Mouse (Mus musculus) retina, postnatal 1 day (tissue): ENCODE data around the gene Drap1.
"Not testable (repeated sequence)": the region's sequence is repeated elsewhere in the genome, so short reads cannot be mapped to it uniquely, and the experiment has no call there.

Experiments used
- DNase-seq: peaks from one replicate; pipeline ENCODE4 v3.0.0-alpha.2; 2012

Drap1 gene

DNA sequence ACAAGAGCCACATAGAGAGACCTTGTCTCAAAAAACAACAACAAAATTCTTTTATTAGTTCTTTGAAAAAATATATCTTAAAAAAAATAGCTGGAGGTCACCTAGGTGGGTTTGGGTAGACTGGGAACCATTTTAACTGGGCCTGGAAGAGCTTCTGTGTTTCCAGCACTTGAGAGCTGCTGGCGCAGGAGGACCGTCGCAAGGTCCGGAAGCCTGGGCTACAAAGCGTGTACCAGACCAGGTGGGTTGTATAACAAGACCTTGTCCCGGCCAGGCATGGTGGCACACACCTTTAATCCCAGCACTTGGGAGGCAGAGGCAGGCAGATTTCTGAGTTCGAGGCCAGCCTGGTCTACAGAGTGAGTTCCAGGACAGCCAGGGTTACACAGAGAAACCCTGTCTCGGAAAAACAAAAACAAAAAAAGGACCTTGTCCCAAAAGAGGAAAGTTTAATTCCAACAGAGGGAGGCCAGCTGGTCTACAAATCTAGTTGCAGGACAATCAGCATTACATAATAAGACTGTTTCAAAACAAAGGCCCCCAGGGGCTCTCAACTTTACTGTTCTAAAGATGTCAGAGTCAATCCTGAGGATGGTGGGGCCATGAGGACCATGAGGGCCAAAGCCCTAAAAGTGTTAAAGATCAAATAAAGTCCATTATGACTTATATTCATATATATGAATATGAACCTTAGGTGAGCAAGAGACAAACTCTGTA is 5.9 kb downstream of the Drap1 start:
- DNase-seq = no peak

DNA sequence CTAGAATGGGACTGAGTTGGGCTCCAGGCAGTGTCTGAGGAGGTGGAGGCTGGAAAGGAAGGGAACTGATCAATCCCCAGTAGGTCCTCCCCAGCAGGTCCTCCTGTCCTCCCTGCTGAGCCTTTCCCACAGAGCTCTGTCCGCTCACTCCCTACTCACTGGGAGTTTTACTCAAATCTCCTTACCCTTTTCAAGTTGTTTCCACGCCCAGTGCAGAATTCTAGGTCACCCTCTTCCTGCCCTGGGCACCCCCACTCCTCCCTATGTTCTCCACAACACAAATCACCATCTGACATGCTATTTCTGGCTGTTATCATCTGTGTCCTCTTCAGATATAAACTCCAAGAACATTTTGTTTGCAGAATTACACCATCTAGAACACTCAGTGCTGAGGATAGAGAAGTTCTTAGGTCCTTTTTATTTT is 10.2 kb downstream of the Drap1 start:
- no peak for DNase-seq

GRCm38 (mm10) chr19:5413840-5414239 is 10.9 kb downstream of the Drap1 start:
- no peak for DNase-seq

GRCm38 (mm10) chr19:5411961-5412360 is 12.8 kb downstream of the Drap1 start:
- DNase-seq = no peak

- no peak for DNase-seq
These were observed 14.1 kb downstream of the Drap1 start for GRCm38 (mm10) chr19:5410641-5411040.

- no peak for DNase-seq
These were observed 15.7 kb downstream of the Drap1 start for GRCm38 (mm10) chr19:5409068-5409467.

DNA sequence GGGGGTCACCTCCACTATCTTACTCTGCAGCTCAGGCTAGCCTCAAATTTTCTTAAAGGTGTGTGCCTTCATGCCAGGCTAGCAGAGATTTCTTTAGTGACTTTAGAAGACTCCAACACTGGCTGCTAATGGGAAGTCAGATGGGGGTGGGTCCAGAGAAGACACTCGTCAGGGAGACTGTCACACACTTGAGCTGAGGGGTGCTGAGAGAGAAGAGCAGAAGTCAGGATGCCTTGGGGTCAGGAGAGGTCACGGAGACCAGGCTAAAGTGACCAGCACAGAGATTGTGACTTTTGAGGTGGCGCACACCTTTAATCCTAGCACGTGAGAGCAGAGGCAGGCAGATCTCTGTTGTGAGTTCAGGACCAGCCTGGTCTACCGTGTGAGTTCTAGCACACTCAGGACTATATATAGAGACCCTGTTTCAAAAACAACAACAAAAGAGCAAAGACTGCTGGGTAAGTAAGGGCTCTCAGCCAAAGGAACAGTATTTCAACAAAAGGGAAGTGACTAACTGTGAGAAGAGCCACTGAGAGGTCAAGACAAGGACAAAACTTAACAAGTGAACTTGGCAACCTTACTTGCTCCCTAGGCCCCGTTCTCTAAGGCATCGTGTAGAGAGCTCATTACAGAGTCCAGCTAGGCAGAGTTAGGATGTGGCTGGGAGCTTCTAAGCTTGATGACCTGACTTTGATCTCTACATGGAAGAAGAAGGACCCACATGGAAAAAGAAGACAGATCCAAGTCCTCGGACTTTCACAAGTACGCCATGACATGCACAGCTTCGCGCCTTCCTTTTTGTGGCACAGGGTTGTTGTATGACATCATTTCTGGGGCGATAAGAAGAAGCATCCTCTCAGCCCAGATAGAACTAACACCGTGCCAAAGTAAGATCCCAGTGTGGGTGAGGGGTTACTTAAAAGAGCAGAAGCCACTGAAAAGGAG is 16.4 kb downstream of the Drap1 start:
- no peak for DNase-seq

- peak; percentile 82 for DNase-seq
These were observed 17.6 kb downstream of the Drap1 start for GRCm38 (mm10) chr19:5407133-5407532.

DNA sequence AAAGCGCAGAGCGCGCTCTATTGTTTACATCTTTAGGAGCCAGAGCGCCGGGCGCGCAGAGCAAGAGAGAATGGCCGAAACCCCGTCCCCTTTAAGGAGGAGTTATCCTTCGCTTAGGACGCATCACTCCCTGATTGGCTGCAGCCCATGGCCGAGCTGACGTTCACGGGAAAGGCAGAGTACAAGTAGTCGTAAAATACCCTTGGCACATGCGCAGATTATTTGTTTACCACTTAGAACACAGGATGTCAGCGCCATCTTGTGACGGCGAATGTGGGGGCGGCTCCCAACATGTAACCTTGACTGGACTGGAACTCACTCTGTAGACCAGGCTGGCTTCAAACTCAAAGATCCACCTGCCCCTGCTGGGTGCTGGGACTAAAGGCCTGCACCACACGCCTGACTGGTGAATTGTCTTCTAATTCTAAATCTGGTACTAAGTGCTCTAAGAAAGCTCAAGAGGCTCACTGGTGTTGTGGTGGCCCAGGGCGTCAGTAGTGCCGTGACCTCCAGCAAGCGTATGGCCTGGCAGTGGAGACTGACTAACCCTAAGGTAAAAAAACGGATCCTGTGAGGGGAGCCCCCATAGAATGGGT is 18.1 kb downstream of the Drap1 start:
- DNase-seq = peak; percentile 81

- peak; percentile 32 for DNase-seq
These were observed 18.9 kb downstream of the Drap1 start for GRCm38 (mm10) chr19:5405924-5406323.

GRCm38 (mm10) chr19:5402293-5402692 is 22.5 kb downstream of the Drap1 start, which contains the start of gene Tsga10ip:
TSS of gene Tsga10ip (minus strand) at chr19:5402526.
- DNase-seq = no peak

DNA sequence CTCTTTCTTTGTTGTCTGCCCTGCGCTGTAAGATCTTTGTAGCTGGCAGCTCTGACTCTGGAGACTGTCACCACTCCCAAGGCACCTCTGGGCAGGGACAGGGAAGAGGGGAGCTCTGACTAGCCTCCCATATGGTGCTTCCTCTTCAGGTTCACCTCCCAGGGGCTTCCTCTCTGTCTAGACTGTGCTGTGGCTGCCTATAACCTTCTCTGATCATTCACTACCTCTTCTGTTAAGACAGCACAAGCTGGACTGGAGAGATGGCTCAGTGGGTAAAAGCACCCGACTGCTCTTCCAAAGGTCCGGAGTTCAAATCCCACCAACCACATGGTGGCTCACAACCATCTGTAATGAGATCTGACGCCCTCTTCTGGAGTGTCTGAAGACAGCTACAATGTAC is 23.7 kb downstream of the Drap1 start:
- not testable (repeated sequence) for DNase-seq

DNA sequence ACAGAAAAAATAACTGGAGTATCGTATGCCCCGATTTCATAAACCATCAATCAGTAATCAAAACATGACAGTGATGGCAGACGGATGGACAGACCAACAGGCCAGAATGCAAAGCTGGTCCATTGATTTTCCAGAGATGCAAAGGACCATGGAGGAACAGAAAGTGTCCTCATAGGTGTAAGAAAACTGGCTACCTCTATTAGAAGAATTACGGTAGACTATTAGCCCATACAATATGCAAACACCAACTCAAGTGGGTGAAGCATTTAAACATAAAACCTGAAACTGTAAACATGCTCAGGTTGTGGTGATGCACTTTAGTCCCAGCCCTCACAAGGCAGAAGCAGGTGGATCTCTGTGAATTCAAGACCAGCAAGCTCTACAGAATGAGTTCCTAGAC is 29.4 kb downstream of the Drap1 start:
- no peak for DNase-seq

DNA sequence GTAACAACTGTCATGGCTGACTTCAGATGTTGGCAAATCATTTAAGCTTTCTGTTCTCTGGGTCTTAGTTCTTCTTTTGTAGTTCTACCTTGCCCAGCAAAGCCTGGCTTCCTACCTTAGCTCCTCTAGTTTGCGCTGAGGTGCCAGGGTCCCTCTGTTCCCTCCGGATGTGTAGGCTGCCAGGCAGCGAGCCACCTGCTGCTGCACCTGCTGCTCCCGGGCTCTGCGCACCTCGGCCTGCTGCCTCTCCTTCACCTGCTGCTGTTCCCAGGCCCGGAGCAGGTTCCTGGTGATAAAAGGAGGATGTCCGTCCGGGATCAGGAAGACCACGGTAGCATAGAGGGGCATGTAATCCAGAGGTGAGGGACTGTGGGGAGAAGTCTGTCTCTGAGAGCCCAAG is 30.6 kb downstream of the Drap1 start:
- DNase-seq = no peak

DNA sequence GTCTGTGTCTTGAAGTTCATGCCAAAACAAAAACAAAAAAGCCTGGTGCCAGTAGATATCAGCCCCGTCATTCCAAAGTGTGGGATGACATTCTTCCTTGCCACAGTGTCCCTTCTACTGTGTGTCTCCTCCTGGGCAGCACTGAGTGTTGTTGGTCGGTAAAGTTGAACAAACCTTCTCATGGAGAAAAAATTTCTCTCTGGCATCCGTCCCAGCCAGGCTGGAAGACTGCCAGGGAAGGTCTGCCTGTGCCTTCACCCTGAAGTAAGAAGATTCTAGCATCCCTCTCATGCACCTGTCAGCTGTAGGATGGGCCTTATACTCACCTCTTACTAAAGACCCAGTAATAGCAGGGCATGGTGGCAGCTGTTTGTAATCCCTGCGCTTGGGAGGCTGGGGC is 31.9 kb downstream of the Drap1 start:
- peak; percentile 56 for DNase-seq

- DNase-seq = no peak
These were observed 34.4 kb downstream of the Drap1 start for GRCm38 (mm10) chr19:5390416-5390815.

GRCm38 (mm10) chr19:5389647-5390046 is 35.1 kb downstream of the Drap1 start:
- DNase-seq = no peak

DNA sequence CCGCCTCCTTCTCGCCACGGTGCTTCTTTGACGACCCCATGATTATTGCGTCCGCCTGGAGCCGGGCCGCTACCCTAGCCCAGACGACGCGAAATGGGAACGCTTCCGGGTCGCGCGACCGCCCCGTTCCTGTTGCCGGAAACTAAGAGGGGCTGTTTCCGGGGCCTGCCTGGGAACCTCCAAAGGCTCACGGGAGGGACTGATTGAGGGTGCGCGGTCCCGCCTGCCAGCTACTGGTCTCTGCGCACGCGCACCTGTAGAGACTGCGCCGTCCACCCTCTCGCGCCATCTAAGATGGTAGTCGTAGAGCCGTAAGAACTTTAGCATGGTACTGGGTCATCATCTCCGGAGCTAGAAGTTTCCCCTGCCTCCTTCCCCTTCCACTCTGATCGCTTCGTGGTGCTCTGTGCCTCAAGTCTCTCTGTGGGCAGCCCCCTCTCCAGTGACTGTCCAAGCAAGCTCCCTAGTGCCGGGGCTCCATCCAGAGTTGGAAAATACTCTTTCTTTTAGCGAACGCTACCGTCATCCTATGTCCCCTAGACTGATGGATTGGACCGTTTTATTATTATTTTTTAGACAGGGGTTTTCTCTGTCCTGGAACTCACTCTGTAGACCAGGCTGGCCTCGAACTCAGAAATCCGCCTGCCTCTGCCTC is 36.1 kb downstream of the Drap1 start, which contains the start of gene Sart1:
TSS of gene Sart1 (minus strand) at position 116 of the 655 bp plus-strand sequence.
- peak; percentile 98 for DNase-seq

DNA sequence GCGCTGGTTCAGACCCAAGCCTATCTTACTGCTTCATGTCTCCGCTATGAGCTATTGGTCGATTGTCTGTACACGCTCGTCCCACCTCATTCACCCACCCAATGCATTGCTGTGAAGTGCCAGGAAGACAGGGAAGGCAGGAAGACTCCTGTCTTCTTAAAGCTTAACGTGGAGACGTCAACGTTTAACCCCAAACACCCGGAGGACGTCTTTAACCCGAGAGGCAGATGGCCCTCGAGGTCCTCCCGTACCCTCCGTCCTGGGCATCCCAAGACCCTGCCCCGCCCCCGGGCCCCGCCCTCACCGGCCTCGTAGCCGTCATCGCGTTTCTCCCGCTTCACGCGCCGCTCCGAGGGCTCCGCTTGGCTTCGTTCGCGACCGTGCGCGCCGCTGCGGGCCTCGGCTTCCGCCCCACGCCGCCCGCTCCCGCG is 36.8 kb downstream of the Drap1 start:
- no peak for DNase-seq

GRCm38 (mm10) chr19:5384715-5385114 is 40.1 kb downstream of the Drap1 start:
- no peak for DNase-seq

GRCm38 (mm10) chr19:5383326-5383725 is 41.5 kb downstream of the Drap1 start:
- no peak for DNase-seq

DNA sequence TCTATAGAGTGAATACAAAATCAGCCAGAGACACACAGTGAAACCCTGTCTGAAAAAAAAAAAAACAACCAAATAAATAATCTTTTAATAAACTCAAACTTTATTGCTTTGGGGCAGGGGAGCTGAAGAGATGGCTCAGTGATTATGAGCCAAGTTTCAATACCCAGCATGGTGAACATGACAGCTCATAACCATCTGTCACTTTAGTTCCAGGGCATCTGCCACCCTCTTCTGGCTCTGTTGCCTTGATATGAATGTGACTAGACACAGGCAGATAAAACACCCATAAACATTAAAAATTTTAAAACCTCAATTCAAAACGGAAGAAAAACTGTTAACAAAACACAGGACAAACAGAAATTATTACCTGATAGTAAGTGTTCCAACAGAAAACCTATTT is 47.3 kb downstream of the Drap1 start:
- DNase-seq = no peak

- DNase-seq = no peak
These were observed 50.0 kb downstream of the Drap1 start for GRCm38 (mm10) chr19:5374748-5375147.
